Mouse (Mus musculus) adrenal gland, postnatal 14 days (tissue): ENCODE measurements around the gene Gm10065. TPM values are rescaled to one million over a fixed set of nuclear protein-coding genes. Genes with fewer than 3 reads are reported as not detected.
A peak's percentile ranks its signal among the peaks of the same experiment; 100 is the strongest.
"Not testable (repeated sequence)": the region's sequence is repeated elsewhere in the genome, so short reads cannot be mapped to it uniquely, and the experiment has no call there.

Experiments used
- DNase-seq: peaks from one replicate; pipeline ENCODE4 v3.0.0; 2021; ENCODE audit warnings: mixed read lengths
- long read RNA-seq, 2 experiments: library from polyadenylated mRNA; stranded (forward); transcript quantifications; one replicate each; pipeline ENCODE4 v2.0.0; 2021
- total RNA-seq: library from RNA; stranded (reverse); gene quantifications from 2 replicates; pipeline ENCODE4 v1.2.3, GENCODE M21; 2021

Gm10065 gene
- total RNA-seq = not detected in 2 replicates
- long read RNA-seq, experiment 1 = 0 reads
- long read RNA-seq, experiment 2 = 0 reads

DNA sequence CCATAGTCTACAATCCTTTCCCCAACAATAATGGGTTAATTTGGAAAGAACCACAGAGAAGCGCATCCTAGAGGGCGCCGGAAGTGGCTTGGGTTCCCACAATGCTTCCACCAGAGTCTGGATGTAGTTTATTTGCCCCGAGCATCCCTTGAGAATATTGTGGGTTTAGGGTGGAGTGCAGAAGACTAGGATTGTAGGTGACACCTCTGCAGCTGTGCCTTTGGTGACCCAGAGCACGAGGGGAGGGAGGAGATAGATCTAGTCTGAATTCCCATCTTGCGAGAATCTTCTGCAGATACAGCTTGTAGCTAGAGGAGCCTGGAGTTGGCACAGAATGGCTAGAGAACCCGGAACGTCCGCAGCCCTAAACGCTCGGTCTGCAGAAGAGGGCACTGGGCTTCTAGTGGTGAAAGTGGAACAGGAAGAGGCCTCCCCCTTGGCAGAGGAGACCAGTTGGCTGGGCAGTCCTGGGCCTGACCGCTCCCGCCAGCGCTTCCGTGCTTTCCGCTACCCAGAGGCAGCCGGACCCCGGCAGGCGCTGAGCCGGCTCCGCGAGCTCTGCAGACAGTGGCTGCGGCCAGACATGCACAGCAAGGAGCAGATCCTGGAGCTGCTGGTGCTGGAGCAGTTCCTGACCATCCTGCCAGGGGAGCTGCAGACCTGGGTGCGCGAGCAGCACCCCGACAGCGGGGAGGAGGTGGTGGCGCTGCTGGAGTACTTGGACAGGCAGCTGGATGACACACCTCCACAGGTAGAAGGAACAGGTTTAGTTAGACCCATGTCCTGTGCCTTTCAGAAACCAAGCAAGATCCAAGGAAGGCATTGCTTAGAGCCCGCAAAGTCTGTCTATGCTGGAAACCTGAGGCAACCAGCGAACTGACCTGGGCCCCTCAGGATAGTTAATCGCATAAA is at the start of gene Gm10065, which contains the start of gene Zkscan4:
Gene Gm10065, minus strand, starts transcription at position 683 of the 912 bp plus-strand sequence.
Gene Zkscan4, plus strand, starts transcription at position 149 of the 912 bp plus-strand sequence.
- DNase-seq = peak; percentile 78

DNA sequence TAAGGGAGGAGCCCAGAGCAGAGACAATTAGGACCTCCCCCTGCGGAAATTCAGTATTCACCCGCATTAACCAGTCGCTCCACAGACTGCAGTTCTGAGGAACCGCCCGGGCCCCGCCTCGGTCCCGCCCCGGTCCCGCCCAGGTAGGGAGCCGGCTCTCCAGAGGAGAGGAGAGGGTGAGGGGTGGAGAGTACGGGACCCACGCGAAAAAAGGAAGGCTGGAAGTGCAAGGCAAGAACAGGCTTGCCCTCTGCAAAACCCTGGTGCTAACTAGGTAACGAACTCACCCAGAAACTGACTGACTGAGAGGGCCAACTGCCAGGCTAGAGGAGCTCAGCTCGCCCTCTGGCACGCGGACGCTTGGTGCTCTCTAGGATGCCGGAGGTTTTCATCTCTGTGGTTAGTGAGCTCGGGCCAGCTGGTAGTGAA is 27.0 kb upstream of the Gm10065 start:
- peak; percentile 92 for DNase-seq

DNA sequence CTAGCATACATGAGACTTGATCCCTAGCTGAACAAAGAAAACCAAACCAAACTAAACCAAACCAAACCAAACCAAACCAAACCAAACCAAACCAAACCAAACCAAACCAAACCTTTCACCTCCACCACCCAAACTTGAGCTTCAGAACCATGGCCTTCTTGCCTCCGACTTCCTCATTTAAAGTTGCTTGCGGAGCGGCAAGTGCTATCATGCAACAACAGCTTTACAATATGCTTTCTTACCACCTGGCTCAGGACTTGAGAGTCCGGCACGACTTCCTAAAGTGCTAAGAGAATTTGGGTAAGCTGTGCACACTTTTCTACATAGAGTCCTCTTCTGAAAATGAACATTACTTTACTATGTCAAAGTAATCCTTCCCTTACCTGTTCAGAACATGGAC is 23.1 kb upstream of the Gm10065 start:
- no peak for DNase-seq

DNA sequence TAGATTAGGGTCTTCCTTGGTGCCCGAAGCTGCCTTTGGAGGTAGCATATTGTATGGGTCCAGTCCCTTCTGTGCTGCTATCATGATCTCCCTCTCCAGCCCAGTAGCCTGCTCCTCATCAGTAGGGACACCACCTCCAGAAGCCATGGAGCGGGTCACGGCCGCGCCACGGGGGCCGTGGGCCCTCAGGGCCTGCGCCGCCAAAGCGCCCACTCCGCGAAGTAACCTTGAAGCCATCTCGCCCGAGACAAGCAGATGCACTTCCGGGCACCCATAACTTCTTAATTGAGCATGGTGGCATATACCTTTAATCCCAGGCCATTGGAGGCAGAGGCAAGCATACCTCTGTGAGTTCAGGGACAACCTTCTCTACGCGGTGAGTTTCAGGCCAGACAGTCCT is 21.9 kb upstream of the Gm10065 start, which contains the start of gene Gm11273:
Gene Gm11273, minus strand, starts transcription at position 237 of the 400 bp plus-strand sequence.
- DNase-seq = not testable (repeated sequence)

DNA sequence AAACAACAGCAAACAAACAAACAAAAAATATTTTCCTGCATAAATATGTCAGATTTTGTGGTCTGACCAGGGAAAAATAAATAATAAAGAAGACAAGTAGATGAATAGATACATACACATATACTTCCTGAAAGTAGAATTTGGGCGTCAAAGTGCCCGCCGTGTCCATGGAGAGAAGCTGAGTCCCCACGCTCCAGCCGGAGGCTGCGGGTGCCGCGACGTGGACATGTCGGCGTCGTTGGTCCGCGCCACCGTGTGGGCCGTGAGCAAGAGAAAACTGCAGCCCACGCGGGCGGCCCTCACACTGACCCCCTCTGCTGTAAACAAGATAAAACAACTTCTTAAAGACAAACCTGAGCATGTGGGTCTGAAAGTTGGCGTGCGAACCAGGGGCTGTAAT is 15.8 kb upstream of the Gm10065 start, which contains the start of gene AK157302:
Gene AK157302, plus strand, starts transcription at position 144 of the 400 bp plus-strand sequence.
- DNase-seq = peak; percentile 34

DNA sequence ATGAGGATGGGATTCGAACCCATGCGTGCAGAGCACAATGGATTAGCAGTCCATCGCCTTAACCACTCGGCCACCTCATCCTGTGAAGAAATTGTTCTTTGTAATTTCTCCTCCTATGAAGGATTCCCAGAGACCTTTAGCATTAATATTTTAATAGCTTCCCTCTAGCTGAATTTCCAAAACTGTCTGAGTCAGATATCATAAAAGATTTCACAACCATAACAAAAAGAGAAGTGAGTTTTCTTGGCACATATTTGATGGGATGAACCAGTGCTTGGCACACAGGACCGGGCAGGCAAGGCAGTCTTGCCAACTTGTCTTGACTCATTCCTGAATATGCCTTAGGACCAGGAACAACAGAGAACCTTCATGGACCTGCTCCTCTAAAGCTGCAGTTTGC is 13.6 kb upstream of the Gm10065 start:
- DNase-seq = peak; percentile 31

DNA sequence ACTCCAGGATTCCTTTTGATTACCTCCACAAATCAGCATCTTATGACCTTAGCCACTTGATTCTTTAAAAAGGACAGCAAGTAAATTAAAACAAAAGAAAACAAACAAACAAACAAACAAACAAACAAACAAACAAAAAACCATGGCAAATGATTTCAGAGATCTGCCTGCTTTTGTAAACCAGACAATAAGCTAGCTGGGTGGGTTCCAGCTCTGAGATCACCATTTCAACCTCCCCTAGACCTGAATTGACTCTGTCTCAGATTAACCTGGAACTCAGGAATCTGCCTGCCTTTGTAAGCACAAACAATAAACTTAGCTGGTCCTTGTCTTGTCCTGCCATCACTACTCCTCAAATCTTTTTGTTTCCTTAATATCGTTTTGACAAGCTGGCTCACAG is 7.6 kb upstream of the Gm10065 start:
- DNase-seq = no peak

DNA sequence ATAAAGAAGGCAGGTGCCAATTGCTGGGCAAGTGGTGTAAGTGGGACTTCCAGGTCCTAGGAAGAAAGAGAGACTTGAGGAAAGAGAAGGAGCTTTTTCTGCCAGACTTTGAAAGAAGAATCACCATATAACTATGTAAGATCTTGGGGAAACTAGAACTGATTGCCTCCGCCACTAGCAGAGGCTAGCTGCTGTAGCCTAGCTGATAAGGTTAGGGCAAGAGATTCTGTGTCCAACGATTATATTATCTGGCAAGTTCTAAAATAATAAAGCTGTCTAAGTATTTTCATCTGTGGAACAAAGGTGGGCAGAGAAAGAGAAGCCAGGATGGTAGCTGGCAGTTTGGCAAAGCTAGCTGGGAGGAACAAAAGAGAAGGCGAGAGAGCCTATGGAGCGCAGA is 6.8 kb downstream of the Gm10065 start:
- DNase-seq = no peak

DNA sequence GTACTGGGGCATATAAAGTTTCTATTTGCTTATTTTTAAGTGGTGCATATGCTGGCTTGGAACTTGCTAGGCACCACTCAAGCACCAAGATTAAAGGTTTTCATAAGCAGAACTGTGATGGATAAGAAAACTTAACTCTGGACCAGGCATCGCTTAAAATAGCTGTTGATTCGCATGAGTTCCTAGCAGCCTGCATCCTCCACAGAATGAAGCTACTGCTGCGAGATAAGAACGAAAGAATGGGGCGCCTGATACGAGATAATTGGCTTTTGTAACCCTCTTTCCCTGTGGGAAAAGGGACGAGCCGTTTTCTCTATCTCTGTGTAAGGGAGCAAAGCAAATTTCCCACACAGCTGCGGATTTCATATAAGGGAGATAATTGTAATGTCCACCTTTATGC is 10.1 kb downstream of the Gm10065 start:
- DNase-seq = no peak

DNA sequence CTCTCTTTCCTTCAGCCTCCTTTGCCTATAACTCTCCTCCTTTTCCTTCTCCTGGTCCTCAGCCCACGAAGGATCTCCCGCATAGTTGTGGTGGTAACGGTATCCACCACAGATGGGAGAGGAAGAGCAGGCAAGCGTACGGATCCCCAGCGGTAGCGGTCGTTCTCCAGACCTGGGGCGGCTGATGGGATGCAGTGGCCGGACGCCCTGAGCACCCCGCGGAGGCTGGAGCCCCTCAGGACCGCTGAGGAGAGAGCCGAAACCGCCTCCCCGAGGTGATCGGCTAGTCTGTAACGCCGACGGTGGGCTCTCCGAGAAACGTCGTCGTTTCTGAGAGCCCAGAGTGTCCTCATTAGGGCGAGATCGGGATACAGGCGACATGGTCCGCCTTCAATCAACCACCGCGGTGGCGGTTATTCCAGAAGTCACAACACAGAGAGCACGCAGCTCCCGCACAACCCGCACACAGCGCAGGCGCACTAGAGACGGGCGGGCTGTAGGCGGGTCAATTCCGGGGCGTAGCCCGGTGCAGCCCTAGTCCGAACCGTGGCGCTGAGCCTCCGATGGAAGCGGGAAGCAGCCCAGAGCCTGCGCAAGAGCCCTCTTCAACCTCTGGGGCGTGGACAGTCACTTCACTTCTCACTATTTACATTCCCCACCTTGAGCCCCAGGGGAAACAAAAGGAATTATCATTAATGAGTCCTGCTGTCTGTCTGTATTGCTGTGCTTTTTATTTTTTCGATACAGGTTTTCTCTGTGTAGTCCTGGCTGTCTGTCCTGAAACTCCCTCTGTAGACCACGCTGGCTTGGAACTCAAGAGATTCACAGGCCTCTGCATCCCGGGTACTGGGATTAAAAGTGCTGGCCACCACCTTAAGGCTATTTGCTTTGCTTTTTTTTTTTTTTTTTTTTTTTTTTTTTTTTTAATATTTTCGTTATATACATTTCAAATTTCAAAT is 10.9 kb downstream of the Gm10065 start, which contains the start of gene Nkapl:
Gene Nkapl, minus strand, starts transcription at position 449 of the 959 bp plus-strand sequence.
- peak; percentile 92 for DNase-seq

DNA sequence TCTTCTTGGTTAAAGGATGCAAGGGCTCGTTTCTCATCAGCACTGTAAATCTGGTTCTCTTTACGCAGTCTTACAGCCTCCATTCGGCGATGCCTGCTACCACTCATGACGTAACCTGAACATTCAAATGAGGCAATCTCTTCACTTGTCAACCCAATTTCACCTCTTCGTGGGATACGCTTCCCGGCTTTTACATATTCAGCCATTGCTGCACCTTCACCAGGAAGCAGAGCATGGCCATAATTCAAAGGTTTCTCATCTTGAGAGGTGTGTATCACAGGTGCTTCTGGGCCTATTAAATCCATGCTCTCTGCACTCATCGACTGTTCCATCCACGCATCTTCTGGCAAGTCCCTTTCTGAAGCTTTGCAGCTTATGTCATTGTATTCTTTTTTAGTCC is 11.9 kb downstream of the Gm10065 start:
- no peak for DNase-seq

DNA sequence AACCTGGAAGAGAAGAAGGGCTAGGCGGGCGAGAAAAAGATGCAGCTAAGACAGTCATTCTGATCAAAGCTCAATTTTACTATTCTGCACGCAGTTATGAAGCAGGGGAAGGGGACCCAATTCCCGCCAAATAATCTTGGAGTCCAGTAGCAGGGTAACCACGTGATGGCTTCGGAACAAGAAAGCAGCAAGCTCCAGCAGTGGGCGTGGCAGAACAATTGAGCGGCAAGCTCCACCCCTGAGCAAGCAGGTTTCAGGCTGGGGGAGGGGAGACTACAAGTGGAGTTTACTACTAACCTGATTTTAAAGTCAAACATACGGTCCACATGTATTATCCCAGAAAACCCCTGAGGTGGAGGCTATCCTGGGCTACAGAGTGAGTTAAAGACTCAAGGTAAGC is 16.7 kb downstream of the Gm10065 start:
- DNase-seq = not testable (repeated sequence)

DNA sequence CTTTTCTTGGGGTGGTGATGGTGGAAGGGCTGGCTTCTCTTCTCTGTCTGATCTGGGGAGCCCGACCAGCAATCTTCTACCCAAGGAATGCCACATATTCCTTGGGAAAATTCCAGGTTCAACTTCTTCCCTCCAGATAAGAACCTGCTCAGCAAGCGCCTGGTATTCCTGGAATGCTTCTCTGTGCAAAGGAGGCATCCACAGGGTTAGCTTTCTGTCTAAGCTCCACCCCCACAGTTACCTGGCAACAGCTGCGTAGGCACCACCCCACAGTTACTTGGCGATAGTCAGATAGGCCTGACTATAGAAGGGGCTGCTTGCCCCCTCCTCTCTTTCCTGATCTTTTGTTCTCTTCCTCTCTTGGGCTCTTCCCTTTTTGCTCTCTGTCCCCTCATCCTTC is 22.9 kb downstream of the Gm10065 start:
- DNase-seq = no peak

DNA sequence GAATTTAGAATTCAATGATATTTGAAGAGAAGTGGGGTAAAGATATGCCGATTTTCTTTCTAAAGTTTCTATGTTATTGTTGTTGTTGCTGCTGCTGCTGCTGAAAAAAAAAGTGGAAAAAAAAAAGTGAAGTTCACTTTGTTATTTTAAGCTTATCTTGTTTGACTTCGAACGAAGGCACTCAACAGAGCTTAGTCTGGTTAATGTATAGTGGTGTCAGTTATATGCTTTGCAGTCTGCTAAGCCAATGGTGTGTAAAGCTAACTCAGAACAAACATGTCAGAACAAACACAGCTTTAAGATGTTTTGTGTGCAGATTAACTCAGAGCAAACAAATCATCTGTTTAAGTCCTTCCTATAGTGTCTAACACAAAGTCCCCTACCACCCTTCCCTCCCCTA is 25.1 kb downstream of the Gm10065 start:
- DNase-seq = no peak

DNA sequence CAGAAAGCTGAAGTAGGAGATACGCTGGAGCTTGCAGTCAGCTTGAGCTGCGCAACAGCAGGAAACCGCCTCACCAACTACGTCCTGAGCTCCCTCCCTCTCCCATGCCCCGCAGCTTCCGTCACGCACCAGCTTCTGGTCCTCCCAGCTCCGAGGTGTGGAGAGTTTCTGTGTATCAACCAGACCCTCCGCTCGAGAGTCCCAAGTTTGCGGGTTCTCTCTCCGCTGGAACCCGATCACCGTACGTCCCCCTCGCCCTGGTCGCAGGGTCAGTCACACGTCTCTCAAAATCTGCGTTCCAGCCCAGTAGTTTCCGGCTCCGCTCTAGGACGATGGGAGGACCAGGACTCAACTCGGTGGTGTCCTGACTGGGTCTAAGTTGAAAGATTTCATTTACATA is 25.8 kb downstream of the Gm10065 start, which contains the start of gene Zscan26:
Gene Zscan26, minus strand, starts transcription at position 282 of the 400 bp plus-strand sequence.
- peak; percentile 90 for DNase-seq

DNA sequence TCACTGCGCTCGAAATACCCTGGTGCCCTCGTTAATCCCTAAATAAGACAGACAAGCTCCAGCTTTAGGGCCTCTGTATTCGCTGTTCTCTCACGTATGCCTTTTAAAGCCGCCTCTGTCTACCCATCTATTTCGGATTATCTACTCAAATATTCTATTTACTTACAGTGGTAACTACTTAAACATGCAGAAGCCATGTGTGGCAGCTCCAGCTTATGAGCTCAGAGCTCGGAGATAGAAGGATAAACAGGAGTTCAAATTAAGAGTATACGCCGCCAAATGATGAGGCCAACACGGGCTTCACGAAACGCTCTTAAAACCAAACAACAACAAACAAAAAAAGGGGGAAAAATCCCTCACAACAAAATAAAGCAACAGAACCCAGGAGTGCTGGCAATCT is 26.2 kb downstream of the Gm10065 start:
- DNase-seq = no peak

DNA sequence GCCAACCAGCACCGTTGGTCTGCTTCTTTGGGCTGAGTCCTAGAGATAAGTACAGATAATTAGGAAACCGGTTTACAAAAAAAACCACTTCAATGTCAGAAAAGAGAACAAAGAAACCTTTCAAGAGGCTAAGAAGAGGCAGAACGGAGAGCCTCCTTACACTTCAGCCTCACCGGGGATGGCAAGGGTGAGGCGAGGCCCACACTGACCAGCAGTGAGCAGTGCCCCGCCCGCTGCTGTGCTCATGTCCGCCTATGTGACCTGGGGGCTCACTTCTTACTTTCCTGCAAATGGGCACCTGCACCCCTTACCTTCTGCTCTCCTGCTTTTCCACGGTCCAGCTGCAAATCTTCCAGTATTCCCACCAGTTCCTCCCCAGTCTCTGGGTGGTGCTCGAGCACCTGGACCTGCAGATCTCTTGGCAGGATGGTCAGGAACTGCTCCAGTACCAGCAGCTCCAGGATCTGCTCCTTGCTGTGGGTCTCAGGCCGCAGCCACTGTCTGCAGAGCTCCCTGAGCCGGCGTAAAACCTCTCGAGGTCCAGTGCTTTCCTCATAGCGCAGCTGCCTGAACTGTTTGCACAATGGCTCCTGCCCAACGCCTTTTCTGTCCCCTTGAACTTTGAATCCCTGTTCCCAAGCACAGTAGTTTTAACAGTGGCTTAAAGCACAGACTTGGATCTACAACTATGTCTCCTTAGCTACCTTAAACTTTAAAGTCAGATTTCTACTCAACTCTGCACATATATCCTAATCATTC is 31.2 kb downstream of the Gm10065 start:
- DNase-seq = no peak

DNA sequence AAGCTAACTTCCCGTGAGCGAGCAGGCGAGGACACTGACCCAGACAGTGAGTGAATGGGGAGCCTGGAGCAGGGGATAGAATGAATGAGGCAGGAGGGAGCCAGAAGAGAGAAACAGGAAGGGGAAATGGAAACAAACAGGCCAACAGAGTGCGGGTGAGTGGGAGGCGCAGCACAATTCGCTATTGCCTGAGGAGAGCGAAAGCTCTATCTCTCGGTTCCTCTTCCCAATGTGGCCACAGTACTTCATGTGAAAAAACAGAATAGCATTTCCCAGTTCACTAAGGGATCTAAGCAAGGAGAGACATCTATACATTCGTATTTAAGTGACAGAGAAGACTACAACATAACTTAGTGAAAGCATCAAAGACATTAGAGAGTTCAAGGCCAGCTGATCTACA is 32.4 kb downstream of the Gm10065 start:
- no peak for DNase-seq

DNA sequence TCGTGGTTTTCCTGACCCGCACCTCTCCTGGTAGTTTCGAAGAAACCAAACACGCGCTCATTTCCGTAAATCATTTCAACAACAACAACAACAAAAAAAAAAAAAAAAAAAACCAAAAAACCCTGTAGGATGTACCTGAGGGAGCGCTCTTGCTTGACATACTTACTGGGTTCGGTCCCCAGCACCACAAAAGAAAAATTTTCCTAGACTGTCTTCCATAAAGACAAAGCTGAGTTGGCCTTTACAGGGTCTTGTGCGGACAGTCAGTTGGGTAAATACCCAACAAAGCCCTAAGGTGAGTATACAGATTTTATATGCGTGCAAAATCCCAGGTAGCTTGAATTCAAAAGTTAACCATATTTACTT is 38.1 kb downstream of the Gm10065 start:
- DNase-seq = no peak

DNA sequence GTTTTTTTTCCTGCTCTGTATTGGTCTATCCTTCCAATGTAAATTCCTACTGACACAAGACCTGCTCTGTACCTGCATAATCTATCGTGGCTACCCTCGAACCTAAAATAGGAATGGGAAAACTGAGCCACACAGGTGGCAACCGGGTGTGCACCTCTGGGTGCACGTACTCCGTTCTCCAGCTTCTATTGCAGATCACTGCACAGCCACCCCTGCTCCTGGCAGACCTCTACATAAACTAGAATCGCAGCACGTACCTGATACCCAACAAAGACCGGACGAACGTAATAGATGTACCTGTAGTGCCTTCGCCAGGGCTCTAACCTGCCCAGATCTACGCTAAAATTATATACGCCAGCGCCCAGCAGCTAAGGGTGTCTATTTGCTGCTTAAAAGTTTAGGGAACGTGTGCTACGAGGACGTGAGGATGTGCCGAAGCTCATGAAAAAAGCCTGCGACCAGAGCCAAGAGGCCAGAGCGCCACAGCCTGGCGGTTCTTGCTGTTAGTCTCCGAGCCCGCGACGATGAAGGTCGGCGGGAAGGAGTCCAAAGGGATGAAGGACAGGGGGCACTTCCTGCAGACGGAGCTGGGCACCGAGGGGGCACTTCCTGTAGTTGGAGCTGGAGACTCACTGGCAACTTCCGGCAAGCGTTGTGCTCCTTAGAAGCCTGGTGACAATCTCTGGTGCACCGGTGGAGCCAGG is 38.6 kb downstream of the Gm10065 start, which contains the start of gene Pgbd1:
Gene Pgbd1, minus strand, starts transcription at position 556 of the 704 bp plus-strand sequence.
- peak; percentile 89 for DNase-seq

DNA sequence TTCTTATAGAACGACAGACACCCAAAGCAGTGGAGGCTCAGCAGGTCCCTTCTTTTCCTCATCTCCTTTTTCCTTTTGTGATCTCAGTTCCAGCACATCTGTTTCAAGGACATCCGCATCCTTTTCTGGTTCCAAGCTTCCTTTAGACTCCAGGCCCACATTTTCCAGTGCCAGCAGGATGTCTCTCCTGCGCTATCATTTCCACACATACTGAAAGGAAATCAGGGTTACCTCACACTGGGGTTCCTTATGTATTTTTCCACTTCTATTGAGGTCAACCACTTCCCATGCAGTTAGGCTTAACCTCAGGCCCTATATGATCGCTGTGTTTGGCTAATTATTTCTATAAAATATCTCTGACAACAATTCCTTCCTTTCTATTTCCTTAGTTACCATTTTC is 43.8 kb downstream of the Gm10065 start:
- DNase-seq = no peak
